Mouse (Mus musculus) 416B (cell line): ENCODE measurements around the gene Kcnj13.

ENCODE experiments used
- DNase-seq: peaks from one replicate; pipeline ENCODE4 v3.0.0; 2011; ENCODE audit warnings: low read depth

Kcnj13 gene

DNA sequence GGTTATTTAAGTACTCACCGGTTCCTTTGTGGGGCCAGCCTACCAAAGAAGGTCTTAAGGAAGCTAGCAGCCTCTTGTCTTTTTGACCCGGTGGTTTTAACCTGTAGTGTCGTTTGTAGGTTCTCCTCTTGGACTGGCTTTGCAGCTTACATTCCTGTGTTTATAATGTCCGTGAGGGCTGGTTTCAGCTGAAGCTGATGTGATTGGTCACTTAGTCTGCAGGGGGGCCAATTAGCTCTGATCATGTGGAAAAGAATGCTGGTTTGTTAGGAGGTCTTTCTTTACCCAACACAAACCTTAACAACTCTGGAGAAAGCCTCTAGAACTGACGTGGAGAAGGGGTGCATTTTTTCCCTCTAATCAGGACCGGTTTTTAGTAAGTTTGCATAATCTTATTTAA lies at the start of gene Kcnj13:
Gene Kcnj13, minus strand, starts transcription at position 136 of the 400 bp plus-strand sequence.
- DNase-seq, result no peak

DNA sequence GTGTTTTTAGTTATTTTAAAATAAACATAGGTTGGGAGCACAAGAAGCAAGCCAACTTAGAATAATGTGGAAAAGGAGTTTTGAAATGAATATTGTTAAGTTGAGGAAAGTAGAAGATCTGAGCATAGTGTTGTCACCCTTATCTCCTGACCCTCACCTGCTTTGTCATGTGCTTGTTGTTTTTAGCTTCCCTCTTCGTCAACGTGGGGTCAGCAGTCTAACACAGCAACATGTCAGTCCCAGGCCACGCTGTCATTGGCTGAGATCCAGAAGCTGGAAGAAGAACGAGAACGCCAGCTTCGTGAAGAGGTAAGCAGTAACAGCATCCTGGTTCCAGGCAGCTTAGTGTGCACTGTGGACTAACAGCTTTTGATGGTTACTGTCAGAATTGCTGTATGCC lies 42.1 kb upstream of the Kcnj13 start:
- no peak for DNase-seq

DNA sequence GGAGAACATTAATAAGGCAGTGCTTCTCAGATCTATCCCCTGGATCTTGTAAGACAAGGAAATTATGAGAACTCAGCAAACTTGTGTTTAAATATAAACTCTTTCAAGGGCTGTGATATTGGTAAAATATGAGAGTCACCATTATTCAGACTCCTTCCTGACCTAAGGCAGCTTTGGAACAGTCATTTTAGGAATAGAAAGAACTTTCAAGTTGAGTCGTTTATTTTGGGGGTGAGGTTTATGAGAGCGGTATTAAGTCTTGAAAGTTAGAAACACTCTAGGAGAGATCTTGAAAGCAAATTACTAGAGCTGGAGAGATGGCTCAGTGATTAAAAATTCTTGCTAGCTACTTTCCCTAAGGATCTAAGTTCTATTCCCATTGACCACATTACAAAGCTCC lies 40.6 kb upstream of the Kcnj13 start:
- DNase-seq, result no peak

DNA sequence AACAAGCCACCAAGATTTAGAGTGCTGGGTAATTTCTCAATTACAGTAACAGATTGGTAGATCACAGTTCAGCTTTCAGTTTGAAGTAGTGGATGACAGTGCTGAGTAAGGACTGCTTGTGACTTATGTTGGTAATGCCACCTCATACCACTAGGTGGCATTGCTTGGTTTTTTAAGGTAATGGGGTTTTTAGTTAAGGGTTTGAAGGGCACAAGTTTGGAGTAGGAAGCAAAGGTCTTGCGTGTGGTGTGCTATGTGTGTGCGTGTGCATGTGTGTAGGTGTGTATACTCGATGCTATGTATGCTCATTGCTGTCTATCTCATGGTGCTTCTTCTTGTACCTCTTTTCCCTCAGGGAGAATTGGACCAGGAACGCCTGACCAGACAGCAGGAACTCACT lies 24.2 kb upstream of the Kcnj13 start:
- peak; percentile 89 for DNase-seq

DNA sequence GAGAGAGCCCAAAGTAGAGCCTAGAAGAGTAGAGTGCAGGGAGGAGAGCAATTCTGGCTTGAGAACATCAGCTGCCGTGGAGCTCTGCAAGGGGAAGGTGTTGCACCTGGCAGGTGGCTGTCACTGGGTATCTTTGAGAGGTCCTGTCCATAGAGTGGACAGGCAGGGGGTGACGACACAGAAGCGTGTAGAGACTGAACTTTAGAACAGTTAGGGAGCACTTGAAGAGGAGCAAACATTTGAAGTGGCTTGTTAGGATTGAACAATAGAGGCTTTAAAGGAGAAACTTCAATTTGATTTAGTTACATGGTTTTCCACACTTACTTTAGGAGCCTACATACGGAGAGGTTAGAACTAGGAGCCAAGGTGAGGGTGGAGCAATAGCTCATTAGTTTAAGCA lies 14.9 kb upstream of the Kcnj13 start:
- no peak for DNase-seq

DNA sequence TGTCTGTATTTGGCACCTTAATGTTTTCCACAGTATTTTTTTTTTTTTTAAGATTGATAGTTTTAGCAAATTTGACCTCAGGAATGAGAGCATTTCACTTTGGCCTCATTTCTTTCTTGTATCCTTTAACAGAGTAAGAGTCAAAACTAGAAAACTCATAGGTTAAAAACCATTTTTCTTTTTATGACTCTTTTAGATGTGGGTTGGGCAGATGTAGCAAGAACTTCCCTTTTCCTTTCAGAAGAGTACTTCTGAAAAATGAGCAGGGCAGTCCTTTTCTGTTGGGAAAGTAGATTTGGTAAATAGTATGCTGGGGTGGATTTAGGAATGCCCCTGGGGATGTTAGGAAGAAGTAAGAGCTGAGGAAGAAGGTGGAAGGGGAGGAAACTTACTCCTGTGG lies 11.5 kb upstream of the Kcnj13 start:
- peak; percentile 25 for DNase-seq

DNA sequence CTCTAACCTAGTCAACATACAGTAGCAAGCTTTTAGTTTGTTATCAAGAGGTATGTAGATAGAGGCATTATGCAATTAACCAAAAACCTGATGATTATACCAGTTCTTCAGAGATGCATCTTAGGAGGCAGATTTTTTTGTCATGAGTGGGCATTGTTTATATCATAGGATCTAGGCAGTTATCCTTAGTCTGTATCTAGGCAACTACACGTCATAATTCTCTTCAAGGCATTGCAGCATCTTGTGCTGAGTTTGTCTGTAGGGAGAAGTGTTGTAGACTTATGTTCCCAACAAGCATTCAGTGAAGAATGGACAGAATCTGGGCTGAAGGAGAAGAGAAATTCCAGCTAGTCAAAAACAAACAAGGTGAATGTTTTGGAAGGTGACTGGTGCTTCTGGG lies 10.2 kb upstream of the Kcnj13 start:
- no peak for DNase-seq

DNA sequence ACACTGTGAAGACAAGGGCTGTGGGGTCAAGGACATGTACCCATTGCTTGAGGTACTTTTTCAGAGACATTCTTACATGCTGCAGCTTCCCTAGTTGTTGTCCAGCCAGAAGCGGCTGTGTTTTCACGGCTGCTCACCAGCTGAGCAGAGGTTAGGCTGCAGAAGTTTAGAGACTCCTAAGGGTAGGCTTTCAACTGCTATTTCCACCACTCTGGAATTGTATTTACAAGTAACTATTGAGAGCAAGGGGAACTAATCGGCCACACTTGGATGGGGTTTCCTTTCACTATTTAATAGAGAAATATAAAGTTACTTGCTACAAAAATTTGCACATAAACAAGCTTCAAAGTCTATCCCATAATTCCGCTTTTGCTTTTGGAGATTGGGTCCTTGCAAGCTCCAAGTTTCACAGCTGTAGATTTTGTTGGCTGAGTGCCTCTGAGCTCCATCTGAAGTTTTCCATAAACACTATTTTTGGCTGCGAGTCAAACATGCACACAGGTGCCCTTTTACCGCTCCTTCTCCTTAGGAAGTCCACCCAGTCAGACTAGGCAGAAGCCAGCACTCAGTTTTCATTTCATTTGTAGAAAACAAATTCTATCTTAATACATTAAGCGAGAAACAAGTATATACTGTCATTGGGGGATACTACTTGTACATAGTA lies 2.5 kb upstream of the Kcnj13 start:
- DNase-seq, result no peak

DNA sequence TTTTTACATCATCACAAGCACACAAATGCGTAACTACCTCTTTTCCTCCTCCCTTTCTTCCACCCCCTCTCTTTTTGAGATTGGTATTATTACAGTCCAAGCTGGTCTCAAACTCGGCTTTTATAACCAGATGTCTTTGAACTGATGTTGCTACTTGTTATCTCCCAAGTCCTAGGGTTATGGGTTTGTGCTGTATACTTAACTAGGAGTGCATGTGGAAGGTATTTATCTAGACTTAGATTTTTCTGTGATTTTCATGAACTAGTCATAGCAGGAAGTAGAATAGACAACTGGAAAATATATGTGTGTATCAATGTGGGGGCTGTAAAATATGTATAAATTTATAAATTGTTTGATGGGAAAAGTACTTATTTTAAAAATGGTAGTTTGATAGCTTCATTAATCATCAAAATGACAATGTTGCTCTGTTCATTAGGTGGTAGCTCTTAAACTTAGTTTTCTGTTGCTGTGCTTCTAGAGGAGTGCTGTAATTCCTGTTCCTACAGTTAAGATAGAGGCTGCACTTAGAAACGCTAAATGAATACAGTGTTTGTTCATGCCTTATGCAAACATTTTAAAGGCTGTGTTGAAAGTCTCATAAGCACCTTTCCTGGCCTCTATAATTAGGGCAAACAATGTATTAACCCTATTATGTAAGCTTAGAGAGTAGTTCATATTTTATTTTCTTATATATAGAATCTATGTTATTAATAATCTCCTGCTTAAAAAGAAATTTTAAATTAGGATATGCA lies 909 bp downstream of the Kcnj13 start:
- DNase-seq, result no peak

DNA sequence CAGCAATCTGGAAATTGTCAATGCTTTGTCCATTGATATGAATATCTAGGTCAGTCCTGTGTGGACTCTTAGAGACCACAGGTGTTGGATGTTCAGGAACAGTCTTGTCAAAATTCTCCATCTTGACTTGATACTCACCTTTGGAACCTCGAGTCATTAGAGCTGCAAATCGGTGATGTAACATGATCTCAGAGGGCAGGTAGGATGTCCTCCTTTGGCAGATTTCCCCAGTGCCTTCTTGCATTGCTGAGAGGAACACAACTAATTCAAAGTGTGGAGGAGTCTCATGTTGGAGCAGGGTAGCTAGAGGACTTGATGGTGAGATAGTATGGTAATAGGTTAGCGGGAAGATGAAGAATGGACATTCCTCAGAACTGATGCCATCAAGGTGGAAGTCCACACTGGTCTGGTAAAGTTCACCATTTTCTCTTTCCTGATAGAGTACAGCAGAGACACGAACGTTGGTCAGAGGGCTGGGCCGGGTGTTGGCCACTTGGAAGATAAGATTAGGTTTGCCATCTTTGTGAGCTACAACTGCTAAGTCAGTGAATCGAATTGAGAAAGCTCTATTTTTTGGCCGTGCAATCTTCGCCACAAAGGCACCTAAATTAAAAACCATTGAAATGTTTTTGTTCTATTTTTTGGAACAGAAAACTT lies 8.0 kb downstream of the Kcnj13 start:
- DNase-seq, result no peak

DNA sequence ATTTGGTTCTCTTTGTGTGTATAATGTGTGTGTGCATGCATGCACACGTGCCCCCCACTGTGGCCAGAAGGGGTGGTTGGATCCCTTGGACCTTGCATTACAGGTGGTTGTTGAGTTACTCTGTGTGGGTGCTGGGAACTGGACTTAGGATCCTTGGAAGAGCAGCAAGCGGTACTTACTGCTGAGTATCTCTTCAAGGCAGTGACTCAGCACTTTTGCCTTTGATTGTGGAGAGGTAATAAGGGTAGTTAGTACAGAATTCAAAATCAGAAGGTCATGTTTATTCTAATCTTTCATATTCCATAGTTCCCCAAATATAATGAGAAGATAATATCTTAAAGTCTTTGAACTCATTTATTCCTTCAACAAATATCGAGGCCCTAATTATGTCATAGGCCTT lies 13.4 kb downstream of the Kcnj13 start:
- peak; percentile 21 for DNase-seq

DNA sequence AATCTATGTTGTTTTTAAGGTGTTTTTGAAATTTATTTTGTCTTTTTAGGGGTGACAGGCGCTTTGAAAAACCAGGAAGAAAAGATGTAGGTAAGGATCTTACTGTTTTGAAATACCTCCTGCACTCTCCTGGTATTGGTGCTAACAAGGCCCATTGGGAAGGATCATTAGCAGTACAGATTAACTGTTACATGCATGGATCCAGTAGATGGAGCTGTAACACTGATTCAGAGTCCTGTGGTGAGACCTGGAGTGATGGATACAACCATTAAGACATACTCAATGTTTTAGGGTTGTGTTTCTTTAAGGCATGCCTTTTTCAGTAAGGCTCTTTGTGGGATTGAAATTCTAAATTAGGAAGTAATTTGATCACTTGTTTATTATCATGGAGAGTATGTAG lies 14.6 kb downstream of the Kcnj13 start:
- peak; percentile 72 for DNase-seq

DNA sequence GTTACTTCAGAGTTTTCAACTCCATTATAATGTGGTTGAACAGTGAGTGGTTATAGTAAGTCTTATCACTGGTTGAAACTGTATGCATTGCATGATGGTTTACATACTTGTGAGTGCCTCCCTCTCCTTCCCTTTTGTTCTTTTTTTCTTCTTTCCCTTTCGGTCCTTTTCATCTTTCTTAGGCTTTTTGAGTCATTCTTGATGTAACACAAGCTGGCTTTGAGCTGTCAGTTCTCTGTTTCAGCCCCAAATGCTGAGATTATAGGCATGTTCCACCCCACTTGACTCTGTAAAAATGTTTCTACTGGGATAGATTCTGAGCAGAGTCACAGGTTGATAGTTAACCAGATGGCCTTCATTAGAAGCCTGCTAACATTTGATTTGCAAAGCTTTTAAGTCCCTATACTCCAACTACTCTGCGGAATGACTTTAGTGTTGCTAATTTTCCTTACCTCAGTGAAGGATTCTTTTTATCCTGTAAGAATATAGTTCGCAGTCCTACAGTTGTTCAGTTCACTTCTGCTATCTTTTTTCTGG lies 16.4 kb downstream of the Kcnj13 start:
- no peak for DNase-seq

DNA sequence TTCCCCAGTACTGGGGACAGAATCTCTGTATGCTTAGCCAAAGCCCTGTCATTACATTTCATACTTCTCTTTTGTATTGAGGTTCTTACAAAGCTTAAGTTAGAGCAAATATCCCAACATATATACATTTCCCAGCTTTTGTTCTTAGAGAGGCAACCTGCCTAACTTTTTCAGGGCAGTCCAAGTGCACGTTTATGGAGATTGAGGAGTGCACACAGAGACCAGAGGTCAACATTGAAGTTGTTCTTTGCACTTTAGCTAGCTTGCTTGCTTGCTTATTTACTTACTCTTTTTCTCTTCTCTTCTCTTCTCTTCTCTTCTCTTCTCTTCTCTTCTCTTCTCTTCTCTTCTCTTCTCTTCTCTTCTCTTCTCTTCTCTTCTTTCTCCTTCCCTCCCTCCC lies 34.3 kb downstream of the Kcnj13 start:
- no peak for DNase-seq

DNA sequence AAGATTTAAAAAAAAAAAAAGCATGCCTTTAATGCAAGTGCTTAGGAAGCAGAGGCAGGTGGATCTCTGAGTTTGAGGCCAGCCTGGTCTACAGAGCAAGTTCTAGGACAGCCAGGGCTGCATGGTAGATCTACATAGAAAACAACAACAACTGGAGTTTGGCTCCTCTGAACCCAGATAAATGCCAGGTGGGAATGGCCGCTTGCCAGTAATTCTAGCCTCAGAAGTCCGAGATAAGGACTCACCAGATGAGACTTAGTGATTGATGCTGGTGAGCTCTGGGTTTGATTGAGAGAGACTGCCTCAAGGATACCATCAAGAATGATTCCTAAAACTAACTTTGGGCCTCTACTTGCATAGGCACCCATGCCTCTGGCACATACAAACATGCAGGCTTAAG lies 44.0 kb downstream of the Kcnj13 start:
- DNase-seq, result no peak
